Mouse (Mus musculus) liver, adult 2 months (tissue): ENCODE measurements around the gene BC067074.

Experiments
- CTCF ChIP-seq: fragments of 200-500 bp; IDR thresholded peaks from 2 replicates; pipeline ENCODE4 v1.5.1; 2011; ENCODE audit warnings: low read depth, low read length, control low read depth
- POLR2A ChIP-seq: fragments of 200-500 bp; IDR thresholded peaks from 2 replicates; pipeline ENCODE4 v1.6.1; 2011; ENCODE audit warnings: low read length, control low read depth; ENCODE audit not compliant: insufficient read depth; ENCODE audit errors: extremely low read depth

GRCm38 (mm10) chr13:113245025-113245424 lies 47.9 kb upstream of the BC067074 start:
- TF ChIP-seq CTCF (no peak), POLR2A (no peak)
